Mouse (Mus musculus): ENCODE data around the gene Leo1.
"Not testable (repeated sequence)": the region's sequence is repeated elsewhere in the genome, so short reads cannot be mapped to it uniquely, and the experiment has no call there.

Gene Leo1

GRCm38 (mm10) chr9:75455684-75456083 lies 14.4 kb downstream of the Leo1 start:
- in situ Hi-C loops (cut with MboI; ENCODE audit: low sequenced_read_pairs): no loop called here

DNA sequence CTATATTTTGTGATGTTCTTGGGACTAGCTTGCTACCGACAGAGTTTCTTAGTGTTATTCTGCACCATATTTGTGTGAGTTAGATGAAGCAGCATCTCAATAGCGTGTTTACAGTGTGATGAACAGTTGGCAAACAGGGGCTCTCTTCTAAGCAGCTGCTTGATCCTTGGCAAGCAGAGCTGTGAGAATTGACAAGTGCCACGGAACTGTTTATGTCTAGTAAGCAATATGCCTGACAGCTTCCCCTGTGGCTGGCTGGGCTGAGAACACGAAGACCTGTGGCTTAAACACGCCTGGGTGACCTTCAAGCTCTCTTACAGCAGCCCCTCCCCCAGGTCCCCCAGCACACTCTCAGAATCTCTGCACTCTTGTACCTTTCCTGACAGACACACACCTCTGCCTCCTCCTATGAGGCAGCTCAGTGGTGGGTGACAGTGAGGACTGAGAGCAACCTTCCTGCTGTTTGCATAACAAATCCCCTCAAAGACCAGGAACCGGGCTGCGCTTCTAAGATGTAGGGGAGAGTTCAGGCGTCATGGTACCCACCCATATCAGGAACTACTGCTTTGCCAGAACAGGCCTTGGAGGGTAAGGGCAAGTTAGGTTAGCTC lies 21.8 kb downstream of the Leo1 start:
- in situ Hi-C loops (cut with MboI; ENCODE audit: low sequenced_read_pairs): no loop called here

- in situ Hi-C loops (cut with MboI; ENCODE audit: low sequenced_read_pairs): no loop called here
Measured at GRCm38 (mm10) chr9:75465856-75466255, 24.5 kb downstream of the Leo1 start.

DNA sequence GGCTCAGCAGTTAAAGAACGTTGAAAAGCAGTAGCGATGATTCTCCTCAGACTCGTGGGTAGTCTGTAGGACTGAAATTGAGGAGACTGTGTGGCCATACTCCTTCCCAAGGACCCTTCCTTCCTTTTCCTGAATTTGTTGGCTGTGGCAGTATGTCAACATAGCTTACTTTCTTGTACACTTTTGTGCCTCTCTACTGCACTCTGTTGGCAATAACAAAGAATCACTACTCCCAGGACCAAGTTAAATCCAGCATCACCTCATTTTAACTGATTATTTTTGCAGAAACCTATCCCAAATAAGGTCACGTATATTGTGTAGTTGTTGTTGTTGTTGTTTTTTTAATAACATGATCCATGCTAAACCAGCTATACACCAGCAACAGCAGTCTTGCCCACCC lies 25.3 kb downstream of the Leo1 start:
- in situ Hi-C loops (cut with MboI; ENCODE audit: low sequenced_read_pairs): no loop called here

- in situ Hi-C loops (cut with MboI; ENCODE audit: low sequenced_read_pairs): no loop called here
Measured at GRCm38 (mm10) chr9:75467581-75467980, 26.3 kb downstream of the Leo1 start.

- in situ Hi-C loops (cut with MboI; ENCODE audit: low sequenced_read_pairs): no loop called here
Measured at GRCm38 (mm10) chr9:75468297-75468696, 27.0 kb downstream of the Leo1 start.

DNA sequence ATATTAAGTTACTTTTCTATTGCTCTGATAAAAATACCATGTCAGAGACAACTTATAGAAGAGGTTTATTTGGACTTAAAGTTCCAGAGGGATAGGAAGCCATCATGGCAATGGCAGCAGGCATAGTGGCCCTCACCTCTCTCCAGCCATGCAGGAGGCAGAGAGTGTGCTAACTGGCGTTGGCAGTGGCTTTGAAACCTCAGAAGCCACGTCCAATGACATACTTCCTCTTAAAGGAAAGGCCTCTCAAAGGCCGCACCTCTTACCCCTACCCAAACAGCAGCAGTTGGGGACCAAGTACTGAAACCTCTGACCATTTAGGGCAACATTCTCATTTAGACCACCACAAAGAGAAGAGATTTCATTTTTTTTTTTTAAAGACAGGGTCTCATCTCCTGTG lies 35.9 kb downstream of the Leo1 start:
- in situ Hi-C loops (cut with MboI; ENCODE audit: low sequenced_read_pairs): no loop called here

- in situ Hi-C loops (cut with MboI; ENCODE audit: low sequenced_read_pairs): no loop called here
Measured at GRCm38 (mm10) chr9:75479106-75479725, 37.9 kb downstream of the Leo1 start.

GRCm38 (mm10) chr9:75480536-75481075 lies 39.3 kb downstream of the Leo1 start:
- in situ Hi-C loops (cut with MboI; ENCODE audit: low sequenced_read_pairs): no loop called here

- in situ Hi-C loops (cut with MboI; ENCODE audit: low sequenced_read_pairs): no loop called here
Measured at GRCm38 (mm10) chr9:75485231-75485630, 43.9 kb downstream of the Leo1 start.

- in situ Hi-C loops (cut with MboI; ENCODE audit: low sequenced_read_pairs): not testable (repeated sequence)
Measured at GRCm38 (mm10) chr9:75488255-75488654, 46.9 kb downstream of the Leo1 start.

DNA sequence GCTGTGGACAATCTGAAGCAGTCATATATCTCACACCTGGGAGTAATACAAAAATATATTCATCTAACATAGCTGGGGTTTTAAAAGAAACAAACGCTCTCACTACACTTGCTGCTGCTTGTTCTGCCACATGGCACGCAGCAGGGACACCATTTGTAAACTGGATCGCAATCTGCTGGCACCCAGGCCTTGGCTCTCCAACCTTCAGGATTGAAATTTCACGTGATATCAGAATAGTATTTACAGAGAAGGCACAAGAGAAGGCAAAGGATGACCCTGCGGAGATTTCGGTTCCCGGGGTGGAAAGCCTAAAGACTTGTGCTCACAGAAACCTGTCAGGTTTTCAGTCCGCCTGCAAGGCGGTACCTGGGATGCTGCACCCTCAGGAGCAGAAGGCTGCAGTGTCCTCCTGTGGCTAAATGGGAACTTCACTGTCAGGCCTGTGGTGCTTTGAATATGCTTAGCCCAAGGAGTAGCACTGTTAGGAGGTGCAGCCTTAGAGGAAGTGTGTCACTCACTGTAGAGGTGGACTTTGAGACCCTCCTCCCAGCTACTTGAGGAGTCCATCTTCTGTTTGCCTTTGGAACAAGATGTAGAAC lies 53.2 kb downstream of the Leo1 start:
- in situ Hi-C loops (cut with MboI; ENCODE audit: low sequenced_read_pairs): no loop called here

DNA sequence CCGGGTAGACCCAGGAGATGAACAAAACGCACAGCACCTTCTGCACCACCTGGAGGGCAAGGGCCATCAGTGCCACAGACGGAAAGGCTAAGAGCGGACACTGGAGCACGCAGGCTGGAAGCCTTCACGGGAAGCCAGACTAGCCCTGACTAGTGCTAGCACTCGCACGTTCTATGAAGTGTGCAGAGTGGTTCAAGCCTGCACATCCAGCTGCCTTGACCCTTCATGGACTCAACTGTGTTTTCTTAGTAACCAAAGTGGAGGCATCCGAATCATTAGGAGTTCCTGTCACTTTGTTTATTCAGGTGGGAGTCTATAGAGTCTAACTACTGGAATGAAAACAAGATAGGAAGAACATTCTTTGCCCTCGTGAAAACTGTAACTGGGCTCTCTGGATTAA lies 54.6 kb downstream of the Leo1 start:
- in situ Hi-C loops (cut with MboI; ENCODE audit: low sequenced_read_pairs): no loop called here

GRCm38 (mm10) chr9:75498571-75498970 lies 57.2 kb downstream of the Leo1 start:
- in situ Hi-C loops (cut with MboI; ENCODE audit: low sequenced_read_pairs): no loop called here

- in situ Hi-C loops (cut with MboI; ENCODE audit: low sequenced_read_pairs): no loop called here
Measured at GRCm38 (mm10) chr9:75504311-75504710, 63.0 kb downstream of the Leo1 start.

GRCm38 (mm10) chr9:75511236-75511939 lies 70.1 kb downstream of the Leo1 start:
- in situ Hi-C loops (cut with MboI; ENCODE audit: low sequenced_read_pairs): no loop called here

DNA sequence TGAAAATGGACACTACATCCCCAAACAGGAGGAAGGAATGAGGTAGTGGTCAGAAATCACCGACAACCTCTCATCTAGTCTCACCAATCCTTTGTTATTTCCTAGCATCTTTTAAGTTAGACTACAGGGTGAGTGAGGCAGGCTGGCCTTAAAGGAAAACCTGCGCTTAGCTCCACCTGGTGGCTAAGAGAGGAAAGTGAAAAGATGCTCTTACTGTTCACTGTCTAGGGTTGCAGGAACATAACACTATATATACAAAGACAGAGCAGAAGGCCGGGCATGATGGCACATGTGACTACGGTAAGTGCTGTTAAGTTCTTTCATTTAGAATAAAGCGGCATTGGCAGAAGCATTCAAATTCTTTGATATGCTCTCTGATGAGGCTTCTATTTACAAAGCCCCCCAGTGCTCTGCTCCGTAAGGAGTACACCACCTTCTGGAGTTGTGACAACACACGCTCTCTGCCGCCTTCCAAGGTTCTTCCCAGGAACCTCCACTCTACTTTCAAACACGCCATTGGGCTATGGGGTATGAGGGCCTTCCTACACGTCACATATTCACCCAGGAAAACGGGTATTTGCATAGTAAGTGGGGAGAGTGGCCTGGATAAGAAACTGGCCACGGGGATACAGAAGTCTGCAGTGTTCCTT lies 74.3 kb downstream of the Leo1 start:
- in situ Hi-C loops (cut with MboI; ENCODE audit: low sequenced_read_pairs): no loop called here

Measured in CH12F3 (cell line).